Mouse (Mus musculus) kidney, embryonic 15.5 days (tissue): Measurements from ENCODE around the gene Zfp948. TPM values are rescaled to one million over a fixed set of nuclear protein-coding genes. Genes with fewer than 3 reads are reported as not detected.
A peak's percentile ranks its signal among the peaks of the same experiment; 100 is the strongest.
"Not testable (repeated sequence)": the region's sequence is repeated elsewhere in the genome, so short reads cannot be mapped to it uniquely, and the experiment has no call there.

ENCODE experiments used
- ATAC-seq: fragments of 200-750 bp; cut with Nextera tagmentation; replicated peaks from 2 replicates; pipeline ENCODE4 v1.8.0; 2017; ENCODE audit warnings: moderate TSS enrichment; ENCODE audit not compliant: low FRiP score
- H3K27ac ChIP-seq: fragments of 300-500 bp; sonication (generic); 2 replicates; pipeline ENCODE4 v1.5.1; 2015; ENCODE audit warnings: mild to moderate bottlenecking, inconsistent platforms
- H3K27me3 ChIP-seq: fragments of 300-500 bp; sonication (generic); 2 replicates; pipeline ENCODE4 v1.6.1; 2015; ENCODE audit warnings: inconsistent platforms
- H3K36me3 ChIP-seq: fragments of 300-500 bp; sonication (generic); 2 replicates; pipeline ENCODE4 v1.6.1; 2015; ENCODE audit warnings: inconsistent platforms
- H3K4me1 ChIP-seq: fragments of 300-500 bp; sonication (generic); 2 replicates; pipeline ENCODE4 v1.6.1; 2015; ENCODE audit warnings: inconsistent platforms
- H3K4me2 ChIP-seq: fragments of 300-500 bp; sonication (generic); 2 replicates; pipeline ENCODE4 v1.6.1; 2015; ENCODE audit warnings: moderate library complexity, mild to moderate bottlenecking, inconsistent platforms
- H3K4me3 ChIP-seq: fragments of 300-500 bp; sonication (generic); replicated peaks from 2 replicates; pipeline ENCODE4 v1.5.1; 2015; ENCODE audit warnings: mild to moderate bottlenecking, inconsistent platforms
- H3K9ac ChIP-seq: fragments of 300-500 bp; sonication (generic); 2 replicates; pipeline ENCODE4 v1.6.1; 2015; ENCODE audit warnings: mild to moderate bottlenecking, inconsistent platforms
- H3K9me3 ChIP-seq: fragments of 300-500 bp; sonication (generic); replicated peaks from 2 replicates; pipeline ENCODE4 v1.6.1; 2016; ENCODE audit warnings: inconsistent platforms
- WGBS: fragments of 180-500 bp; shearing (Covaris S2); methylation state at CpG from one replicate; pipeline ENCODE4 v1.1.7; 2015; ENCODE audit warnings: mixed read lengths; 5-methylcytosine and 5-hydroxymethylcytosine counted together
- polyA plus RNA-seq: library from polyadenylated mRNA; unstranded; fragments of >200 nt; fragmentation: Nextera tagmentation; extraction: Ambion mirVana; gene quantifications from 2 replicates; pipeline ENCODE4 v1.2.1, GENCODE M21; 2015

The Zfp948 gene
- polyA plus RNA-seq, 1 experiment from 2014 or later: 19.2 TPM

DNA sequence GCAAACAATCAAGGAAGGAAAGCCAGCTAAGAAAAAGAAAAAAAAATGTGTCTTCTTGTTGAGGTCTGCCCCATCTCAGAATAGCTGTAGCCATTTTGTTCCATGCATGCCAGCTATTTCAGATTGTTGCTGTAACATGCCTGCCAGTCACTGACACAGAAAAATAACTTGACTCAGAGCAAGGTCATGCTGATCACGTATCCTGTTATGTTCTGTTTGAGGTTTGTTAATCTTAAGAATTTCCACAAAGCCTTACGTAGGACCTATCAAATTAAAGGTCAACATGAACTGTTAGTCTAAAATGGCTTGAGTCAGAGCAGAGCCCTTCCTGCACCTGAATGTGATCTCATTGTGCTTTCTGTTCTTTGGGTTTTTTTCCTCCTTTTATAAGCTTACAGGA lies 30.1 kb upstream of the Zfp948 start:
- H3K4me2 ChIP-seq: peak overlapping the region; percentile 79; the same call in 1 of the 2 replicates
- no peak overlapping the region for H3K4me3 ChIP-seq
- H3K27ac ChIP-seq: no peak overlapping the region
- no peak overlapping the region for H3K9ac ChIP-seq
- 56% methylated on average over 2 of the region's 2 CpGs for WGBS
- no peaks in the 10 kb centered on the region for H3K9me3 ChIP-seq
- ATAC-seq: no peak
- H3K4me1 ChIP-seq: peaks cover 23% of the 10 kb centered on the region
- no peaks in the 10 kb centered on the region for H3K27me3 ChIP-seq
- no peaks in the 10 kb centered on the region for H3K36me3 ChIP-seq

DNA sequence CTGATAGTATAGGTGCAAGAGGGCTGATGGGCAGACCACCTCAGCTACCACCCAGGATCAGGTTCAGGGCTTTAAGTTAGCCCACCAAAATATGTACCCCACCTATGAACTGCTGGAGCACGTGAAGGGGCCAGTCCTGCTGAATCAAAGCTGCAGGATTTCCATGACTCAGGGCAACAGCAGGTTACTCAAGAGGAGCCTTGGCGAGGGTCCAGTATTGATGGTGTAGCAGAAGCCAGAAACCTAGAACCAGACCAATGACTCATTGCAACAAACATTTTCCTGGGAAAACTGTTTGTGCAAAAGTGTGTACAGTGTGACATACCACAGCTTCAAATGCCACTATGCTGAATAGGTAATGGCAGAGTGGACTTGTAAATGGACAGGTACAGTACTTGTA lies 9.0 kb upstream of the Zfp948 start:
- no peak overlapping the region for H3K27ac ChIP-seq
- 88% methylated on average over 2 of the region's 2 CpGs for WGBS
- H3K9ac ChIP-seq: no peak overlapping the region
- H3K4me3 ChIP-seq: no peak overlapping the region
- no peak for ATAC-seq
- H3K4me1 ChIP-seq: no peaks in the 10 kb centered on the region
- no peaks in the 10 kb centered on the region for H3K9me3 ChIP-seq
- no peak overlapping the region for H3K4me2 ChIP-seq
- H3K27me3 ChIP-seq: no peaks in the 10 kb centered on the region
- peaks cover 19% of the 10 kb centered on the region for H3K36me3 ChIP-seq

DNA sequence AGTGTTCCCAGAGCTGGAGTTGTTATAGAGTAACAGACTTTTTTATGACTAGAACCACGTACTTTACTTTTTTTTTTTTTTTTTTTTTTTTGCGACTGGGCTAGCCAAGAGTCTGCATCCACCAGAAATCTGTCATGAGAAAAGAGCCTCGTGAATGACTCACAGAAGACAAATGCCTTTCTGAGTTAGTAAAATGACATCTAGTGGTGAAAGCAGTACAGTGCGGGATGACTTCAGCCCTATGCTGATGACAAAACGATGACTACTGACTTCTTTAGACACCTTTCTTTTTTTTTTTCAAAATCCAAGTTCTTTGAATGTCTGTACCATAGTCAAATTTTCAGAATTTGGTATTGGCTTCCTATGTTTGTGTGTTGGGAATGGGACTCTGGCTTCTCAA lies 588 bp upstream of the Zfp948 start:
- Histone ChIP-seq H3K4me3 (peak overlapping the region; percentile 76), H3K36me3 (peaks cover 4% of the 10 kb centered on the region; the same call in 1 of the 2 replicates), H3K9me3 (no peaks in the 10 kb centered on the region), H3K4me1 (peaks cover 17% of the 10 kb centered on the region), H3K9ac (peak overlapping the region; percentile 69; the same call in 1 of the 2 replicates), H3K4me2 (peak overlapping the region; percentile 76), H3K27ac (peak overlapping the region; percentile 96), H3K27me3 (no peaks in the 10 kb centered on the region)
- WGBS: 1% methylated on average over 5 of the region's 5 CpGs
- peak; percentile 70 for ATAC-seq

DNA sequence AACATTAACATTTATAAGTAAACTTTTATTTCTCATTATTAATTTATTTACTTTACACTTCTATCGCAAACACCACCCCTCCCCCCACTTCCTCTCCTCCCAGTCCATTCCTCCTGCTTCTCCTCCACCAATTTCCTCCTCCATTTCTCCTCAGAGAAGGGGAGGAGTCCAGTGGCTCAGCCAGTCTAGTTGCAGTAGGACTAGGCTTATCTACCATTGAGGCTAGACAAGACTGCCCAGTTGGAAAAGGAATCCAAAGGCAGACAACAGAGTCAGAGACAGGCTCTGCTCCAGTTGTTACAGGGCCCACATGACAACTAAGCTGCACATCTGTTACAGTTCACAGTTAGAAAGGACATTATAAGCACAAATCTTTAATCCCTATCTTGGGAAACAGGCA lies 888 bp downstream of the Zfp948 start:
- ATAC-seq: peak; percentile 57
- WGBS: 25% methylated on average over 1 of the region's 1 CpGs
- no peaks in the 10 kb centered on the region for H3K9me3 ChIP-seq
- no peaks in the 10 kb centered on the region for H3K27me3 ChIP-seq
- H3K4me1 ChIP-seq: peaks cover 17% of the 10 kb centered on the region
- peaks cover 10% of the 10 kb centered on the region; the same call in 1 of the 2 replicates for H3K36me3 ChIP-seq
- peak overlapping the region; percentile 76 for H3K4me3 ChIP-seq
- H3K4me2 ChIP-seq: peak overlapping the region; percentile 76
- no peak overlapping the region for H3K9ac ChIP-seq
- 0 out of 2 replicates have a peak overlapping the region, but pooled peaks have one; percentile 5 for H3K27ac ChIP-seq

DNA sequence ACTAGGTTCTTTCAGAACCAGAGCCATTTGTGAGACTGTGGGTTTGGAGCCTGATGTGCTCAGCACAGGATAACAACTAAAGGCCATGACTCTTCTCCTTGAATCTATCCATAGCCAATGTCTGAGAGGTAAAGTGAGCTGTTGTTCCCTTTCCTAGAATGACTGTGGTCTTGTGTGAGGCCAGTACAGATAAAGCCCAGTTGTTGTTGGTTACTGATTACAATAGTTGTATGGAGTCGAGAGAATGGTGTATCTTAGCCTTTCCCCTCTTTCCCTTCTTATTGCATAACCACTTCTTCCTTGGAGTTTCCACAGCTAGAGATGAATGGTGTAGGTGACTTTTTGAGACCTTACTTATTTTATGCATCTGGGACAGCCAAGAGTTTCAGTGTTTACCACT lies 12.3 kb downstream of the Zfp948 start:
- WGBS: 95% methylated on average over 1 of the region's 1 CpGs
- Histone ChIP-seq H3K36me3 (peaks cover 52% of the 10 kb centered on the region), H3K9me3 (no peaks in the 10 kb centered on the region), H3K9ac (no peak overlapping the region), H3K4me3 (no peak overlapping the region), H3K4me1 (no peaks in the 10 kb centered on the region), H3K27ac (no peak overlapping the region), H3K27me3 (no peaks in the 10 kb centered on the region), H3K4me2 (no peak overlapping the region)
- ATAC-seq: no peak

DNA sequence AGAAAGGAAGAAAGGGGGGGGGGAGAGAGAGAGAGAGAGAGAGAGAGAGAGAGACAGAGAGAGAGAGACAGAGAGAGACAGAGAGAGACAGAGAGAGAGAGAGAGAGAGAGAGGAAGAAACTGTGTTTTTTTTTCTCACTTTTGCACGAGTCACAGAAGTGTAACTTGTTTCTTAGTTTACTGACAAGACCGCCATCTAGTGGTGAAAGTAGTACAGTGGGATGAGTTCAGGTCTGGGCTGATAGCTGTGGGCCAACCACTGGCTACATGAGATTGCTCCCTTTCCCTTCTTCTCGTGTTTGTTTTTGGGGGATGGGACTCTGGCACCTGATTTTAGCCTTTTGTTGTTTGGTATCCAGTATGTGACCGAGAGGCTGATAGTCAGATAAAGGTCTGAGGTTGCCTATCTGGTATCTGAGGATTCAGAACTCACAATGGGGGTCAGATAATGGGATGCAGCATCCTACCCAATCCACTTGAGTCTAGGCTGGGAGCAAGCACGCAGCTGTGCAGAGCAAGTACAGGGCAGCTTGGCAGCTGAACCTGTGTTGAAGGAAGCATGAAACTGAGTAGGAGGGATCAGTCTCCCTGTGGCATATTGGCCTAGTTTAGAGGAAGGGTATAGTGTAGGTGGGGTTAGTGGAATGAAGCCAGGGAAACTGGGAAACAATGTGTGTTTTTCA lies 12.8 kb downstream of the Zfp948 start:
- Histone ChIP-seq H3K36me3 (peaks cover 53% of the 10 kb centered on the region), H3K4me3 (no peak overlapping the region), H3K27ac (no peak overlapping the region), H3K9ac (no peak overlapping the region), H3K4me2 (no peak overlapping the region), H3K27me3 (no peaks in the 10 kb centered on the region), H3K9me3 (no peaks in the 10 kb centered on the region), H3K4me1 (no peaks in the 10 kb centered on the region)
- 26% methylated on average over 5 of the region's 5 CpGs for WGBS
- peak; percentile 88 for ATAC-seq

DNA sequence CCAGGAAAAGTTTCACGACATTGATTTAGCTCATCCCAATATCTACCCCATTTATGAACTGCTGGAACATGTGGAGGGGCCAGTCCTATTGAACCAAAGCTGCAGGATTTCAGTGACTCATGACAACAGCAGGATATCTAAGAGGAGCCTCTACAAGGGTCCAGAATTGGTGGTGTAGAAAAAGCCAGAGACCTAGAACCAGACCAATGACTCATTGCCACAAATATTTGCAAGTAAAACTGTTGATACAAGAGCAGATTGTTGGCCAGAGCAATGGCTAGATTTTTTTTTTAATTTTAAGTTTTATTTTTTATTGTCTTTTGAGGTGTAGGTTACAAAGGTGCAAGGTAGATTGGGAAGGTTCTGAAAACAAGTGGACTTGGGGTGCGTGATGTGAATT lies 18.7 kb downstream of the Zfp948 start:
- 94% methylated on average over 2 of the region's 2 CpGs for WGBS
- Histone ChIP-seq H3K4me3 (no peak overlapping the region), H3K36me3 (peaks cover 62% of the 10 kb centered on the region)

DNA sequence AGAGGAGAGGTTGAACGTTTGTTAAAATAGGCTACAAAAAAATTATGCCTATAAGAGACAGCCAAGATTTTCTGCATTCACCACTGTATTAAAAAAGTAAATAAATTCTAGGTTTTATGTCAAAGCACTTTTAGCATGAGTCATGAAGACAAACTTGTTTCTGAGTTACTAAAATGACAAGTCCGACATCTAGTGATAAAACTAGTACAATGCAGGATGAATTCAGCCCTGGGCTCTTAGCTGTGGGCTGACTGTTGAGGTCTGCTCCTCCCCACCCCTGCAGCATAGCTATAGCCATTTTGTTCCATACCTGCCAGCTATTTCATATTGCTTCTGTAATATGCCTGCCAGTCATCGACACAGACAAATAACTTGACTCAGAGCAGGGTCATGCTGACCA lies 49.5 kb downstream of the Zfp948 start:
- no peak overlapping the region for H3K4me3 ChIP-seq
- H3K9ac ChIP-seq: no peak overlapping the region
- H3K9me3 ChIP-seq: no peaks in the 10 kb centered on the region
- no peaks in the 10 kb centered on the region for H3K27me3 ChIP-seq
- H3K4me2 ChIP-seq: no peak overlapping the region
- H3K27ac ChIP-seq: no peak overlapping the region
- 81% methylated on average over 3 of the region's 3 CpGs for WGBS
- no peaks in the 10 kb centered on the region for H3K4me1 ChIP-seq
- no peak for ATAC-seq
- H3K36me3 ChIP-seq: no peaks in the 10 kb centered on the region

More for the DNA sequence above, 18.7 kb downstream of the Zfp948 start:
- 0 out of 2 replicates have a peak, but pooled peaks cover 4% of the 10 kb centered on the region for H3K9me3 ChIP-seq
- no peaks in the 10 kb centered on the region for H3K4me1 ChIP-seq
- no peak overlapping the region for H3K4me2 ChIP-seq
- ATAC-seq: no peak
- no peaks in the 10 kb centered on the region for H3K27me3 ChIP-seq
- no peak overlapping the region for H3K27ac ChIP-seq
- no peak overlapping the region for H3K9ac ChIP-seq

DNA sequence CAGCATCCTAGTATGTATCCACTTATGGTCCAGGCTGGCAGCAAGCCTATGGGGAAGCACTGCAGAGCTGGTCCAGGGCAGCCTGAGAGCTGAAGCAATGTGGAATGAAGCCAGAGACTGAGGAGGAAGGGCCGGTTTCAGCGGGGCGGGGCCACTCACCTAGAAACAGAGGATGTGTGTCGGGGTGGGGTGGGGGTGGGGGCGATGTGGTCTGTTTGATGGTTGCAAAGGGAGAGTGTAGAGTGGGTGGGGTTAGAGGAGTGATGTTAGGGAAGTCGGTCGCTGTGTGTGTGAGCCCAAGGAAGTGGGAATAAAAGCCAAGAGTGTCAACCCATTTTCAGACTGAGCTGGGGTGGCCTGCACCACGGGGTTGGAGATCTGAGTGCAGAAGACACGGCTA lies 50.5 kb downstream of the Zfp948 start:
- 11% methylated on average over 9 of the region's 9 CpGs for WGBS
- Histone ChIP-seq H3K4me2 (peak overlapping the region; percentile 46), H3K36me3 (no peaks in the 10 kb centered on the region), H3K27me3 (no peaks in the 10 kb centered on the region), H3K9ac (no peak overlapping the region), H3K4me3 (peak overlapping the region; percentile 19; the same call in 1 of the 2 replicates), H3K9me3 (no peaks in the 10 kb centered on the region), H3K4me1 (no peaks in the 10 kb centered on the region), H3K27ac (no peak overlapping the region)
- ATAC-seq: peak; percentile 22; the same call in 1 of the 2 replicates

DNA sequence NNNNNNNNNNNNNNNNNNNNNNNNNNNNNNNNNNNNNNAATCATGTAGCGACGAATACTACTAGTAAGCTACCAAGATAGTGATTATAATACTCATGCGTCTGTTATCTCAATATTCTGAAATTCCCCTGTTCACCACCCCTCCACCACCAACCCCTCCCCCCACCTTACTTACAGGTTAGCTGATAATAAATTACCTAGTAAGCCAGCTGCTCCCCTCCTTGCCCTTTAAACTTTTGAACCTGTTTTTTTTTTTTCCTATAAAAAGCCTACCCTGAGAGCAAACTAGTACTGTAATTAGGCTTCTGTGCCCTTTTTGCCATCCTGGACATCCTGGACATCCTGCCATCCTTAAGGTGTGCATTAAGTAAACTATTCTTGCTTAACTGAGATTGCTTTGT lies 56.8 kb downstream of the Zfp948 start:
- Histone ChIP-seq H3K27me3 (no peaks in the 10 kb centered on the region), H3K4me3 (no peak overlapping the region), H3K27ac (no peak overlapping the region), H3K4me2 (no peak overlapping the region), H3K36me3 (no peaks in the 10 kb centered on the region), H3K9me3 (no peaks in the 10 kb centered on the region), H3K9ac (no peak overlapping the region), H3K4me1 (no peaks in the 10 kb centered on the region)
- ATAC-seq: no peak
- no CpG with 5 or more reads among the region's 3 CpGs for WGBS

DNA sequence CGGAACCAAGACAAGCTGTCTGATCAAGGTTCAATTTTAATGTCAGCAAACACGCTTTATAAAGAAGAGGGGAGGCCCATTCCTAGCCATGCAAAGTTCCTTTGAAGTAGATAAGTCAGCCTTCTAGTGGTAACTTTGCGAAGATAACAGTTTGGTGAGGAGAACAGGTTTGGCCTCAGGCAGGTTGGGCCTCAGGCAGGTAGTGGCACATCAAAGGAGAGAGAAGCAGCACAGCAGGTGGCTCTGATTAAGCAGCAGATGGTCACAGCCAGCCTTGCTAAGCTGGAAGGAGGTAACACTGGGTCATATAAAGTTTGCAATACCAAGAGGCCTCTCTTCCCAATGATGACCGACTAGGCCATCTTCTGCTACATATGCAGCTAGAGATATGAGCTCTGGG lies 69.0 kb downstream of the Zfp948 start:
- H3K4me2 ChIP-seq, H3K9ac ChIP-seq, H3K27me3 ChIP-seq, H3K4me1 ChIP-seq, H3K9me3 ChIP-seq, ATAC-seq, H3K36me3 ChIP-seq, H3K27ac ChIP-seq, H3K4me3 ChIP-seq: not testable (repeated sequence)
- WGBS: 71% methylated on average over 4 of the region's 4 CpGs
